Mouse (Mus musculus) intestine, postnatal 0 days (tissue): ENCODE data around the gene Nell1. TPM values are rescaled to one million over a fixed set of nuclear protein-coding genes. Genes with fewer than 3 reads are reported as not detected.

Source experiments
- ATAC-seq: fragments of 200-750 bp; cut with Nextera tagmentation; 2 replicates; pipeline ENCODE4 v1.8.0; 2017; ENCODE audit warnings: mild to moderate bottlenecking, moderate TSS enrichment, moderate library complexity
- H3K27ac ChIP-seq: fragments of 300-500 bp; sonication (generic); 2 replicates; pipeline ENCODE4 v1.5.1; 2014; ENCODE audit warnings: mild to moderate bottlenecking, low read depth, low read length, moderate library complexity
- H3K27me3 ChIP-seq: fragments of 300-500 bp; sonication (generic); replicated peaks from 2 replicates; pipeline ENCODE4 v1.6.1; 2014; ENCODE audit warnings: low read length, mixed read lengths; ENCODE audit not compliant: control insufficient read depth, insufficient read depth
- H3K36me3 ChIP-seq: fragments of 300-500 bp; sonication (generic); 2 replicates; pipeline ENCODE4 v1.6.1; 2014; ENCODE audit warnings: mild to moderate bottlenecking, moderate library complexity; ENCODE audit not compliant: control insufficient read depth, insufficient read depth
- H3K4me1 ChIP-seq: fragments of 300-500 bp; sonication (generic); replicated peaks from 2 replicates; pipeline ENCODE4 v1.6.1; 2014; ENCODE audit warnings: antibody characterized with exemption, low read length, mixed read lengths; ENCODE audit not compliant: control insufficient read depth, insufficient read depth
- H3K4me2 ChIP-seq: fragments of 300-500 bp; sonication (generic); replicated peaks from 2 replicates; pipeline ENCODE4 v1.6.1; 2014; ENCODE audit warnings: low read depth, mild to moderate bottlenecking, moderate library complexity
- H3K4me3 ChIP-seq: fragments of 300-500 bp; sonication (generic); 2 replicates; pipeline ENCODE4 v1.5.1; 2014; ENCODE audit warnings: low read depth, low read length
- H3K9ac ChIP-seq: fragments of 300-500 bp; sonication (generic); 2 replicates; pipeline ENCODE4 v1.6.1; 2014; ENCODE audit warnings: mild to moderate bottlenecking, low read depth, low read length
- H3K9me3 ChIP-seq: fragments of 300-500 bp; sonication (generic); 2 replicates; pipeline ENCODE4 v1.6.1; 2016; ENCODE audit warnings: mixed run types; ENCODE audit not compliant: control insufficient read depth
- CTCF ChIP-seq: sonication (generic); IDR thresholded peaks from 2 replicates; pipeline ENCODE4 v1.5.1; 2016; ENCODE audit warnings: low read depth, mild to moderate bottlenecking, control low read depth, antibody characterized with exemption, moderate library complexity
- WGBS: fragments of 180-500 bp; shearing (Covaris S2); extraction: QIAGEN DNeasy Blood & Tissue Kit; methylation state at CpG from one replicate; pipeline ENCODE4 v1.1.7; 2014; 5-methylcytosine and 5-hydroxymethylcytosine counted together
- polyA plus RNA-seq: library from polyadenylated mRNA; unstranded; fragments of >200 nt; fragmentation: Nextera tagmentation; extraction: Ambion mirVana; gene quantifications from 2 replicates; pipeline ENCODE4 v1.2.1, GENCODE M21; 2015

Gene Nell1
- polyA plus RNA-seq, 1 experiment from 2014 or later, result 1.9 TPM

- Histone ChIP-seq H3K36me3 (no peaks in the 10 kb centered on the region), H3K4me1 (no peaks in the 10 kb centered on the region), H3K4me3 (no peak overlapping the region), H3K4me2 (no peak overlapping the region), H3K27ac (no peak overlapping the region), H3K9me3 (no peaks in the 10 kb centered on the region), H3K9ac (no peak overlapping the region), H3K27me3 (no peaks in the 10 kb centered on the region)
- no peak for TF ChIP-seq CTCF
- ATAC-seq, result no peak
Measured at GRCm38 (mm10) chr7:50168778-50169177, 194.1 kb downstream of the Nell1 start.

- no peak for ATAC-seq
- WGBS, result 70% methylated on average over 6 of the region's 6 CpGs
- no peak for TF ChIP-seq CTCF
- Histone ChIP-seq H3K36me3 (no peaks in the 10 kb centered on the region), H3K9me3 (no peaks in the 10 kb centered on the region), H3K4me3 (no peak overlapping the region), H3K4me2 (no peak overlapping the region), H3K27ac (no peak overlapping the region), H3K4me1 (no peaks in the 10 kb centered on the region), H3K9ac (no peak overlapping the region), H3K27me3 (no peaks in the 10 kb centered on the region)
Measured at GRCm38 (mm10) chr7:50186306-50186705, 211.6 kb downstream of the Nell1 start.

- H3K4me1 ChIP-seq, result no peaks in the 10 kb centered on the region
- H3K4me2 ChIP-seq, result no peak overlapping the region
- no peak for TF ChIP-seq CTCF
- H3K4me3 ChIP-seq, result no peak overlapping the region
- no peak for ATAC-seq
- no peak overlapping the region for H3K27ac ChIP-seq
- H3K9ac ChIP-seq, result no peak overlapping the region
- H3K9me3 ChIP-seq, result no peaks in the 10 kb centered on the region
- WGBS, result 95% methylated on average over 7 of the region's 7 CpGs
- no peaks in the 10 kb centered on the region for H3K36me3 ChIP-seq
- H3K27me3 ChIP-seq, result no peaks in the 10 kb centered on the region
Measured at GRCm38 (mm10) chr7:50193955-50194354, 219.3 kb downstream of the Nell1 start.

- no peak for TF ChIP-seq CTCF
- Histone ChIP-seq H3K36me3 (no peaks in the 10 kb centered on the region), H3K27ac (no peak overlapping the region), H3K4me1 (no peaks in the 10 kb centered on the region), H3K4me2 (no peak overlapping the region), H3K4me3 (no peak overlapping the region), H3K9ac (no peak overlapping the region), H3K27me3 (no peaks in the 10 kb centered on the region), H3K9me3 (no peaks in the 10 kb centered on the region)
- ATAC-seq, result no peak
- WGBS, result 42% methylated on average over 3 of the region's 3 CpGs
Measured at GRCm38 (mm10) chr7:50195080-50195611, 220.5 kb downstream of the Nell1 start.

GRCm38 (mm10) chr7:50205268-50205667 is 230.6 kb downstream of the Nell1 start:
- Histone ChIP-seq H3K27ac (no peak overlapping the region), H3K4me1 (no peaks in the 10 kb centered on the region), H3K36me3 (no peaks in the 10 kb centered on the region), H3K4me3 (no peak overlapping the region), H3K4me2 (no peak overlapping the region), H3K27me3 (no peaks in the 10 kb centered on the region), H3K9me3 (no peaks in the 10 kb centered on the region), H3K9ac (no peak overlapping the region)
- no peak for TF ChIP-seq CTCF
- 56% methylated on average over 2 of the region's 2 CpGs for whole genome bisulfite sequencing
- no peak for ATAC-seq

GRCm38 (mm10) chr7:50210678-50211251 is 236.1 kb downstream of the Nell1 start:
- Histone ChIP-seq H3K4me3 (no peak overlapping the region), H3K9ac (no peak overlapping the region), H3K36me3 (no peaks in the 10 kb centered on the region), H3K27ac (no peak overlapping the region), H3K4me2 (no peak overlapping the region), H3K9me3 (no peaks in the 10 kb centered on the region), H3K27me3 (no peaks in the 10 kb centered on the region), H3K4me1 (no peaks in the 10 kb centered on the region)
- WGBS, result 32% methylated on average over 6 of the region's 6 CpGs
- TF ChIP-seq CTCF, result no peak
- ATAC-seq, result no peak

GRCm38 (mm10) chr7:50221849-50222248 is 247.2 kb downstream of the Nell1 start:
- H3K4me3 ChIP-seq, result no peak overlapping the region
- H3K27ac ChIP-seq, result no peak overlapping the region
- no peaks in the 10 kb centered on the region for H3K36me3 ChIP-seq
- ATAC-seq, result no peak
- TF ChIP-seq CTCF, result no peak
- H3K9ac ChIP-seq, result no peak overlapping the region
- H3K4me1 ChIP-seq, result no peaks in the 10 kb centered on the region
- H3K9me3 ChIP-seq, result no peaks in the 10 kb centered on the region
- no peaks in the 10 kb centered on the region for H3K27me3 ChIP-seq
- no peak overlapping the region for H3K4me2 ChIP-seq
